Mouse (Mus musculus) lung, adult 2 months (tissue): Measurements from ENCODE around the gene Rapgef3.

Source experiments
- CTCF ChIP-seq: fragments of 200-500 bp; IDR thresholded peaks from 2 replicates; pipeline ENCODE4 v1.5.1; 2011; ENCODE audit warnings: mild to moderate bottlenecking, low read length, control low read depth; ENCODE audit not compliant: insufficient read depth
- POLR2A ChIP-seq: fragments of 200-500 bp; IDR thresholded peaks from 2 replicates; pipeline ENCODE4 v1.6.1; 2011; ENCODE audit warnings: low read depth, mild to moderate bottlenecking, control low read depth, low read length, borderline replicate concordance; ENCODE audit errors: extremely low read depth

DNA sequence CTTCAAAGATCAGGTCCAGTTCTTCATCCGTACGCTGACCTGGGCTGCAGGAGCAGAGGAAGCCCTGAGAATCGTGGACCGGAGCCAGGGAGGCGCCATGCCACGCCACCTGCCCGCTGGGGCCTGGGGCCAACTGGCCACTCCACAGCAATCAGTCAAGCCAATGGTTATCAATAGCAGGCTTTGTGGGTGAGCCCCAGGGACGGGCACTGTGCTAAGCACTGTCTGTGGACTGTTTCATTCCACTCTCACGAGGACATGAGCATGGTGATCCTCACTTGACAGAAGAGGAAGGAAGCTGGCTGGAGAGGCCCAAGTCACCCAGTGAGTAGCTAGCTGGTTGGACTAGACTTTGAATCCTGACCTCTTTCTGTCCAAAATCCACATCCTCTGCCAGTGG lies 7.8 kb downstream of the Rapgef3 start:
- TF ChIP-seq CTCF: no peak
- TF ChIP-seq POLR2A: no peak
